Mouse (Mus musculus): ENCODE results near the gene Ptprg. TPM values are rescaled to one million over a fixed set of nuclear protein-coding genes. Genes with fewer than 3 reads are reported as not detected.

Gene Ptprg
- polyA plus RNA-seq, 1 experiment from 2014 or later = 1.5 TPM

GRCm38 (mm10) chr14:11642977-11643376 lies 89.6 kb downstream of the Ptprg start:
- H3K27ac ChIP-seq (ENCODE audit: low read length) = no peak overlapping the region
- H3K4me2 ChIP-seq (ENCODE audit: low read depth, low read length) = no peak overlapping the region
- WGBS (ENCODE audit: insufficient replicate concordance) = 68% methylated on average over 1 of the region's 1 CpGs
- no peaks in the 10 kb centered on the region for H3K4me1 ChIP-seq (ENCODE audit: control insufficient read depth, low read depth, low read length)
- no peak overlapping the region for H3K9ac ChIP-seq (ENCODE audit: low read depth, low read length)
- no peak overlapping the region for H3K4me3 ChIP-seq (ENCODE audit: low read depth, low read length)
- no peak for ATAC-seq (ENCODE audit: low read depth)
- H3K27me3 ChIP-seq (ENCODE audit: control insufficient read depth, insufficient read depth, low read depth, low read length) = no peaks in the 10 kb centered on the region
- no peaks in the 10 kb centered on the region for H3K9me3 ChIP-seq (replicated peaks; ENCODE audit: control insufficient read depth, low read length)
- no peaks in the 10 kb centered on the region for H3K36me3 ChIP-seq (ENCODE audit: control insufficient read depth, insufficient read depth)

GRCm38 (mm10) chr14:11657374-11657773 lies 104.0 kb downstream of the Ptprg start:
- Histone ChIP-seq H3K27ac (ENCODE audit: low read length) (no peak overlapping the region), H3K4me2 (ENCODE audit: low read depth, low read length) (no peak overlapping the region), H3K4me1 (ENCODE audit: control insufficient read depth, low read depth, low read length) (no peaks in the 10 kb centered on the region), H3K9me3 (replicated peaks; ENCODE audit: control insufficient read depth, low read length) (no peaks in the 10 kb centered on the region), H3K4me3 (ENCODE audit: low read depth, low read length) (no peak overlapping the region), H3K36me3 (ENCODE audit: control insufficient read depth, insufficient read depth) (no peaks in the 10 kb centered on the region), H3K27me3 (ENCODE audit: control insufficient read depth, insufficient read depth, low read depth, low read length) (no peaks in the 10 kb centered on the region), H3K9ac (ENCODE audit: low read depth, low read length) (no peak overlapping the region)
- ATAC-seq (ENCODE audit: low read depth) = no peak
- WGBS (ENCODE audit: insufficient replicate concordance) = 15% methylated on average over 6 of the region's 6 CpGs

GRCm38 (mm10) chr14:11663661-11664215 lies 110.4 kb downstream of the Ptprg start:
- Histone ChIP-seq H3K27me3 (ENCODE audit: control insufficient read depth, insufficient read depth, low read depth, low read length) (no peaks in the 10 kb centered on the region), H3K4me1 (ENCODE audit: control insufficient read depth, low read depth, low read length) (no peaks in the 10 kb centered on the region), H3K9me3 (replicated peaks; ENCODE audit: control insufficient read depth, low read length) (no peaks in the 10 kb centered on the region), H3K36me3 (ENCODE audit: control insufficient read depth, insufficient read depth) (no peaks in the 10 kb centered on the region), H3K4me2 (ENCODE audit: low read depth, low read length) (no peak overlapping the region), H3K4me3 (ENCODE audit: low read depth, low read length) (no peak overlapping the region), H3K27ac (ENCODE audit: low read length) (no peak overlapping the region), H3K9ac (ENCODE audit: low read depth, low read length) (no peak overlapping the region)
- ATAC-seq (ENCODE audit: low read depth) = no peak
- WGBS (ENCODE audit: insufficient replicate concordance) = 34% methylated on average over 11 of the region's 11 CpGs

GRCm38 (mm10) chr14:11664302-11664701 lies 111.0 kb downstream of the Ptprg start:
- WGBS (ENCODE audit: insufficient replicate concordance) = 48% methylated on average over 9 of the region's 9 CpGs
- Histone ChIP-seq H3K4me1 (ENCODE audit: control insufficient read depth, low read depth, low read length) (no peaks in the 10 kb centered on the region), H3K27ac (ENCODE audit: low read length) (no peak overlapping the region)

GRCm38 (mm10) chr14:11665046-11665445 lies 111.7 kb downstream of the Ptprg start:
- H3K27ac ChIP-seq (ENCODE audit: low read length) = no peak overlapping the region
- H3K4me3 ChIP-seq (ENCODE audit: low read depth, low read length) = no peak overlapping the region
- no peaks in the 10 kb centered on the region for H3K9me3 ChIP-seq (replicated peaks; ENCODE audit: control insufficient read depth, low read length)
- H3K36me3 ChIP-seq (ENCODE audit: control insufficient read depth, insufficient read depth) = no peaks in the 10 kb centered on the region
- H3K4me2 ChIP-seq (ENCODE audit: low read depth, low read length) = no peak overlapping the region
- no peaks in the 10 kb centered on the region for H3K27me3 ChIP-seq (ENCODE audit: control insufficient read depth, insufficient read depth, low read depth, low read length)
- no peak overlapping the region for H3K9ac ChIP-seq (ENCODE audit: low read depth, low read length)
- no peak for ATAC-seq (ENCODE audit: low read depth)
- WGBS (ENCODE audit: insufficient replicate concordance) = 52% methylated on average over 7 of the region's 7 CpGs
- H3K4me1 ChIP-seq (ENCODE audit: control insufficient read depth, low read depth, low read length) = no peaks in the 10 kb centered on the region

More at GRCm38 (mm10) chr14:11664302-11664701, 111.0 kb downstream of the Ptprg start:
- no peak for ATAC-seq (ENCODE audit: low read depth)
- Histone ChIP-seq H3K9me3 (replicated peaks; ENCODE audit: control insufficient read depth, low read length) (no peaks in the 10 kb centered on the region), H3K4me3 (ENCODE audit: low read depth, low read length) (no peak overlapping the region), H3K27me3 (ENCODE audit: control insufficient read depth, insufficient read depth, low read depth, low read length) (no peaks in the 10 kb centered on the region), H3K36me3 (ENCODE audit: control insufficient read depth, insufficient read depth) (no peaks in the 10 kb centered on the region), H3K4me2 (ENCODE audit: low read depth, low read length) (no peak overlapping the region), H3K9ac (ENCODE audit: low read depth, low read length) (no peak overlapping the region)

GRCm38 (mm10) chr14:11667762-11668161 lies 114.4 kb downstream of the Ptprg start:
- Histone ChIP-seq H3K4me2 (ENCODE audit: low read depth, low read length) (no peak overlapping the region), H3K4me3 (ENCODE audit: low read depth, low read length) (no peak overlapping the region), H3K4me1 (ENCODE audit: control insufficient read depth, low read depth, low read length) (no peaks in the 10 kb centered on the region), H3K36me3 (ENCODE audit: control insufficient read depth, insufficient read depth) (no peaks in the 10 kb centered on the region), H3K9me3 (replicated peaks; ENCODE audit: control insufficient read depth, low read length) (no peaks in the 10 kb centered on the region), H3K27ac (ENCODE audit: low read length) (no peak overlapping the region), H3K9ac (ENCODE audit: low read depth, low read length) (no peak overlapping the region), H3K27me3 (ENCODE audit: control insufficient read depth, insufficient read depth, low read depth, low read length) (no peaks in the 10 kb centered on the region)
- 17% methylated on average over 3 of the region's 3 CpGs for WGBS (ENCODE audit: insufficient replicate concordance)
- no peak for ATAC-seq (ENCODE audit: low read depth)

- ATAC-seq (ENCODE audit: low read depth) = no peak
- WGBS (ENCODE audit: insufficient replicate concordance) = 29% methylated on average over 6 of the region's 6 CpGs
- H3K4me1 ChIP-seq (ENCODE audit: control insufficient read depth, low read depth, low read length) = no peaks in the 10 kb centered on the region
- no peaks in the 10 kb centered on the region for H3K36me3 ChIP-seq (ENCODE audit: control insufficient read depth, insufficient read depth)
- no peaks in the 10 kb centered on the region for H3K27me3 ChIP-seq (ENCODE audit: control insufficient read depth, insufficient read depth, low read depth, low read length)
- no peak overlapping the region for H3K4me2 ChIP-seq (ENCODE audit: low read depth, low read length)
- no peaks in the 10 kb centered on the region for H3K9me3 ChIP-seq (replicated peaks; ENCODE audit: control insufficient read depth, low read length)
- H3K4me3 ChIP-seq (ENCODE audit: low read depth, low read length) = no peak overlapping the region
- no peak overlapping the region for H3K27ac ChIP-seq (ENCODE audit: low read length)
- no peak overlapping the region for H3K9ac ChIP-seq (ENCODE audit: low read depth, low read length)
Measured at GRCm38 (mm10) chr14:11670847-11671246, 117.5 kb downstream of the Ptprg start.

- no peak for ATAC-seq (ENCODE audit: low read depth)
- Histone ChIP-seq H3K36me3 (ENCODE audit: control insufficient read depth, insufficient read depth) (no peaks in the 10 kb centered on the region), H3K9me3 (replicated peaks; ENCODE audit: control insufficient read depth, low read length) (no peaks in the 10 kb centered on the region), H3K27me3 (ENCODE audit: control insufficient read depth, insufficient read depth, low read depth, low read length) (no peaks in the 10 kb centered on the region), H3K27ac (ENCODE audit: low read length) (no peak overlapping the region), H3K4me3 (ENCODE audit: low read depth, low read length) (no peak overlapping the region), H3K9ac (ENCODE audit: low read depth, low read length) (no peak overlapping the region), H3K4me2 (ENCODE audit: low read depth, low read length) (no peak overlapping the region), H3K4me1 (ENCODE audit: control insufficient read depth, low read depth, low read length) (no peaks in the 10 kb centered on the region)
- WGBS (ENCODE audit: insufficient replicate concordance) = 69% methylated on average over 3 of the region's 3 CpGs
Measured at GRCm38 (mm10) chr14:11672981-11673547, 119.7 kb downstream of the Ptprg start.

- Histone ChIP-seq H3K4me1 (ENCODE audit: control insufficient read depth, low read depth, low read length) (no peaks in the 10 kb centered on the region), H3K27ac (ENCODE audit: low read length) (no peak overlapping the region), H3K9me3 (replicated peaks; ENCODE audit: control insufficient read depth, low read length) (no peaks in the 10 kb centered on the region), H3K9ac (ENCODE audit: low read depth, low read length) (no peak overlapping the region), H3K36me3 (ENCODE audit: control insufficient read depth, insufficient read depth) (no peaks in the 10 kb centered on the region), H3K4me2 (ENCODE audit: low read depth, low read length) (no peak overlapping the region), H3K4me3 (ENCODE audit: low read depth, low read length) (no peak overlapping the region), H3K27me3 (ENCODE audit: control insufficient read depth, insufficient read depth, low read depth, low read length) (no peaks in the 10 kb centered on the region)
- no peak for ATAC-seq (ENCODE audit: low read depth)
- WGBS (ENCODE audit: insufficient replicate concordance) = 52% methylated on average over 4 of the region's 4 CpGs
Measured at GRCm38 (mm10) chr14:11678201-11678600, 124.9 kb downstream of the Ptprg start.
